Mouse (Mus musculus) forebrain, embryonic 10.5 days (tissue): ENCODE results near the gene A930004D18Rik. TPM values are rescaled to one million over a fixed set of nuclear protein-coding genes. Genes with fewer than 3 reads are reported as not detected.

Source experiments
- DNase-seq: peaks from one replicate; pipeline ENCODE4 v3.0.0-alpha.2; 2017; ENCODE audit warnings: low spot score; ENCODE audit errors: extremely low spot score
- H3K27ac ChIP-seq: fragments of 300-500 bp; sonication (generic); 2 replicates; pipeline ENCODE4 v1.5.1; 2016; ENCODE audit warnings: mild to moderate bottlenecking
- H3K27me3 ChIP-seq: fragments of 300-500 bp; sonication (generic); 2 replicates; pipeline ENCODE4 v1.6.1; 2016; ENCODE audit warnings: mild to moderate bottlenecking; ENCODE audit not compliant: poor library complexity, severe bottlenecking
- H3K36me3 ChIP-seq: fragments of 300-500 bp; sonication (generic); replicated peaks from 2 replicates; pipeline ENCODE4 v1.6.1; 2016; ENCODE audit warnings: mild to moderate bottlenecking, moderate library complexity
- H3K4me1 ChIP-seq: fragments of 300-500 bp; sonication (generic); 2 replicates; pipeline ENCODE4 v1.6.1; 2016
- H3K4me3 ChIP-seq: fragments of 300-500 bp; sonication (generic); 2 replicates; pipeline ENCODE4 v1.5.1; 2016; ENCODE audit warnings: mild to moderate bottlenecking, moderate library complexity
- H3K9me3 ChIP-seq: fragments of 300-500 bp; sonication (generic); 2 replicates; pipeline ENCODE4 v1.6.1; 2016; ENCODE audit warnings: mild to moderate bottlenecking, moderate library complexity
- WGBS: fragments of 180-500 bp; shearing (Covaris S2); methylation state at CpG from one replicate; pipeline ENCODE4 v1.1.7; 2016; 5-methylcytosine and 5-hydroxymethylcytosine counted together
- microRNA-seq: library from miRNA; unstranded; fragments of <30 nt; microRNA quantifications from one replicate; pipeline ENCODE4, GENCODE M21; 2017
- polyA plus RNA-seq: library from polyadenylated mRNA; unstranded; fragments of >200 nt; fragmentation: Nextera tagmentation; extraction: Ambion mirVana; gene quantifications from 2 replicates; pipeline ENCODE4 v1.2.1, GENCODE M21; 2016

Gene A930004D18Rik
- polyA plus RNA-seq, 1 experiment from 2014 or later, result 17.9 TPM

GRCm38 (mm10) chr2:17975601-17976327 is 61.8 kb downstream of the A930004D18Rik start:
- DNase-seq, result no peak
- no peaks in the 10 kb centered on the region for H3K9me3 ChIP-seq
- no peak overlapping the region for H3K4me3 ChIP-seq
- WGBS, result 79% methylated on average over 4 of the region's 4 CpGs
- no peaks in the 10 kb centered on the region for H3K36me3 ChIP-seq
- no peak overlapping the region for H3K27ac ChIP-seq
- H3K27me3 ChIP-seq, result no peaks in the 10 kb centered on the region
- H3K4me1 ChIP-seq, result peaks cover 15% of the 10 kb centered on the region

Small RNAs within 50 kb of the gene (microRNA-seq; reads per million reads assigned to microRNA genes)
- gene Mir7655, result 26.6 reads per million, percentile 33 among the genes with 10 or more reads in this experiment

Other genes starting within 250 kb of the A930004D18Rik start
- gene H2al2a, start 40.8 kb downstream of the A930004D18Rik start, polyA plus RNA-seq, result not detected in 2 replicates
- gene Skida1, start 11.3 kb upstream of the A930004D18Rik start, polyA plus RNA-seq, result 16.0 and 17.2 TPM in 2 replicates
- gene Mllt10, start 17.5 kb upstream of the A930004D18Rik start, polyA plus RNA-seq, result 65.0 and 68.0 TPM in 2 replicates